Mouse (Mus musculus) small intestine, adult 2 months (tissue): ENCODE measurements around the gene Stx1b.

Experiments used
- CTCF ChIP-seq: fragments of 200-500 bp; IDR thresholded peaks from 2 replicates; pipeline ENCODE4 v1.5.1; 2012; ENCODE audit warnings: low read depth, mild to moderate bottlenecking, control low read depth, inconsistent platforms, low read length, moderate library complexity, mixed read lengths; ENCODE audit not compliant: insufficient replicate concordance, insufficient read length; ENCODE audit errors: extremely low read depth
- POLR2A ChIP-seq: fragments of 200-500 bp; IDR thresholded peaks from 2 replicates; pipeline ENCODE4 v1.6.1; 2012; ENCODE audit warnings: low read depth, mild to moderate bottlenecking, control low read depth, inconsistent platforms, low read length, moderate library complexity

DNA sequence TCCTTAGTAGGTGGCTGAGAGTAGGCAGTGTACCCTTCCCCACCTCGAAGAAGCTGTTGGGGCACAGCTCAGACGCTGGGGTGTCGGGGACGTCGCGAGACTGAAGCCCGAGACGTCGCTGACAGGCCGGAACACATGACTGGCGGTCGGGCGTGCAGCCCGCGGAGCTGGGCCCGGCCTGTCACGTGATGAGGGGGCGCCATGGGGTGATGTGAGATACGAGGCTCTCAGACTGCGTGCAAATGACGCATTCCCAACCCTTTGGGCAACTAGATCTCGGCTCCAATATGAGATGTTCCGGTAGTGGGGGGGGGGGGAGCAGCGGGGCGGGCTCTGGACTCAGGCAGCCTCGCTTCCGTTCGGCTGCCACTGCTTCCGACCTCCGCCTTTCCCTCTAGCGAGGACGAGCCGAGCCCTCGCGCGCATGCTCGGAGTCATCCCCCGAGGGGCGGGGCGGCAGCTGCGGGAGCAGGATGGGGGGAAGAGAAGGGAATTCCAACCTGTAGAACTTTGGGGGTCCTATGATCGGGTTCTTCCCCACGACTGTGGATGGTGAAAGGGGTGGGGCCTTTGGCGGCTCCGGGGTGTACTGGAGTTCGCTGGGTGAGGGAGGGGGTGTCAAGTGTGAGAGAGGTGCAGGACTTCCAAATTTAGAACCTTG, 17.1 kb upstream of the Stx1b start:
- TF ChIP-seq POLR2A (peak; percentile 47; the same call in 1 of the 2 replicates), CTCF (no peak)
